Mouse (Mus musculus) frontal cortex, postnatal 36 days (tissue): ENCODE results near the gene Oprl1.

Experiments used
- DNase-seq, 2 experiments: peaks; one replicate each; pipeline ENCODE4 v3.0.0; 2022; ENCODE audit warnings: low spot score in 2 of 2

Oprl1 gene

DNA sequence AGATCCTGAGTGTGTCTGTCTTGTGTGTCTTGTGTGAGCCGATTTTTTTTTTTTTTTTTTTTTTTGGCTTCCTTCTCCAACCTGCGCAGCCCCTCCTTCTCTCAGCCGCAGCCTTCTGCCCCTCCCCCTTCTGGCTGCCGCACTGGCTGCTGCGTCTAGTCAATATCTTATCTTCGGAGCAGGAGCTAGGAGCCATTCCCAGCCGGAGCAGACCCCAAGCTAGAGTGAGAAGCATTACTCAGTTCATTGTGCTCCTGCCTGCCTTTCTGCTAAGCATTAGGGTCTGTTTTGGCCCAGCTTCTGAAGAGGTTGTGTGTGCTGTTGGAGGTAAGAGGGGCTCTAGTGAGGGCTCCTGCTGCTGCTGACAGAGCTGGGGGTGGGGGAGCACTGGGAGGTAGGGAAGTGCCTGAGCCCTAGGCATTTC, at the start of gene Oprl1:
Gene Oprl1 (plus strand): TSS at position 114 of the 424 bp plus-strand sequence.
- DNase-seq: peak; percentile 67 to 76

DNA sequence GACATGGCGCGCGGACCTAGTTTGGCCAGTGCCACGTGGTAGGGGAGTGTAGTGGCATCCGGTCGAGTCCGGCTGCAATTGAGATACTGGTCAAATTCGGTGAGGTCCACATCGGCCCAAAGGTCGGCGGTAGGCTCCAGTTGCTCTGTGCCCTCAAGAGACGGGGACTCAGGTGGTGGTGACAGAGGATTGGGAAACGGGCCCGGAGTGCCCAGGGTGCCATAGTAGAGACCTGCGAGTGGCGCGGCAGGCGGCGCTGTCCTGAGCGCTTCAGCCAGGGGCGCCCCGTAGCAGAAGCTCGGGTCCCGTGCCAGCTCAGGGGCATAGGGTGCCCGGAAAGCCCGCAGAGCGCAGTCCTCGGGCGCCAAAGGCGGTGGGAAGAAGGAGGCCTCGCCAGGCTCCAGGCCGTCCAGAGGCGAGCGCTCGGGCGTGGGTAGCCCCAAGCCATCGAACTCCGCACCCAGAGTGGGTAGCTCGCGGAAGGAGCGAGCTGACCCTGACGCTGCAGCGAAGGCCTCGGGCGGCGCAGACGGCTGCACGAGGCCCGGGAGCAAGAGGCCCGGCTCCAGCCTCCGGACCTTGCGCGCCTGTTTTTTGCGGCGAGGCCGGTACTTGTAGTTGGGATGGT, 44.4 kb upstream of the Oprl1 start:
- no peak for DNase-seq

DNA sequence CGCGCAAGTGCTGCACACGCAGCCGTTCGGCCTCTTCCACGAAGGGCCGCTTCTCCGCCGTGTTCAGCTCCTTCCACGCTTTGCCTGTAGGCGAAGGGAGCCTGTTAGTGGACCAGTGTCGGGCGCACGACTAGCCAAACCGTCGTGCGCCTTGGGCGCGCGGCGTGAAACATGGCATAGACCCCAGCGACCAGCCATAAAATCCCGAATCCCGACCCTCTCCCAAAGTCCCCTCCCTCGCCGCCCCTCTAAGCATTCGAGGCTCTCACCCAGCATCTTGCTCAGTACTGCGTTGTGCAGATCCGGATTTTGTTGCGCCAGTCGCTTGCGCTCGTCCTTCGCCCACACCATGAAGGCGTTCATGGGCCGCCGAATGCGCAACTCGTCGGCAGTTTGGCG, 43.9 kb upstream of the Oprl1 start:
- no peak for DNase-seq

DNA sequence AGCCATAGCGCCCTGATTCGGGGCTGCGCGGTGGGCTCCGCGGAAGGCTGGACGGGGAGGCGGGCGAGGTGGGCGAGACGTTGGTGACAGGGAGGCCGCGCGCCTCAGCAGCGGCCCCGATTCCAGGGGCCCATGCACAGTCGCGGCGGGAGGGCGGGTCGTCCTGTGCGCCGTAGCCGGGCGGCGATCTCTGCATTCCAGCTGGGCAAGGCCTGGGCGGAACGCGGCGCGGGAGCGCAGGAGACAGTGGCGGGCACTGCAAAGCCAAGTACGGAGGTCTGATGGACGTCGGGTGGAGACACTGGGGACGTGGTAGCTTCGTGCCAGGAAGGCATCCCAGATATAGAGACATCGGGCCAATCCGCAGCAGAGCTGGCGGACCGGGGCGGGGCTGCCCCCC, 43.5 kb upstream of the Oprl1 start, which contains the start of gene Sox18:
Gene Sox18 (minus strand): TSS at position 315 of the 400 bp plus-strand sequence.
- DNase-seq: no peak

DNA sequence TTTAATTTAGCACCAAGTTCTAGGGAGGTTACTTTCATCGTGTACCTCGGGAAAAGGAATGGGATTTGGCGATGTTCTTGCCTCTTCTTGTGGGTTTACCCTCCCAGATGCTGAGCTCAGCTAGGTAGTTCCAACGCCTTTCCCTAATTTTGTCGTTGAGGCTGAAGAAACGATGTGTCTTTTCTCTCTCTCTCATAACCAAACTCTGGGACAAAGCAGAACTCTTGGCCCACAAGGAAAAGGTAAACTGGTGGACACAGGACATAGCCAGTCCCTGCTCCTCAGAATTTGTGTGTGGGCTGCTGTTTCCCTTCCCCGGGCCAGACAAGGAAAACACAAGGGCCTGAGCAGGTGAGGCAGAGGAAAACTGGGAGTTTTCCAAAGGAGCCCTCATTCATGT, 42.8 kb upstream of the Oprl1 start:
- no peak for DNase-seq

DNA sequence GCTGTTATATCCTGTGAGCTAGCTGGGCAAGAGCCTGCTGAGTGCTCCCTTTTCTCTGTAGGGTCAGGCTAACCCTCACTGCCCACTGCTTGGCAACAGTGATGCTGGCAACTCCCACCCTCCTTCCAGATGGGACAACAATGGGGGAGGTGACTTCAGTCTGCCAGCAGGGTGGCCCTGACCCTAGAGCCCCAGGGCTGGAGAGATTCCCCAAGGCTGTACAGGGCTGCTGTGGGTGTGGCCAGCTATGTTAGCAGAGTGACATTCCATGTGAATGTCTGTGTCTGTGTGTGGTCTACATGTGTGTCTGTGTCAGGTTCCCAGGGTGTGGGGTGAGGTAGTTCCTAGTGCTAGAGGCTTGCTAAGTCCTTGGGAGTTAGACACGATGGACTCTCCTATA, 41.3 kb upstream of the Oprl1 start:
- no peak for DNase-seq

DNA sequence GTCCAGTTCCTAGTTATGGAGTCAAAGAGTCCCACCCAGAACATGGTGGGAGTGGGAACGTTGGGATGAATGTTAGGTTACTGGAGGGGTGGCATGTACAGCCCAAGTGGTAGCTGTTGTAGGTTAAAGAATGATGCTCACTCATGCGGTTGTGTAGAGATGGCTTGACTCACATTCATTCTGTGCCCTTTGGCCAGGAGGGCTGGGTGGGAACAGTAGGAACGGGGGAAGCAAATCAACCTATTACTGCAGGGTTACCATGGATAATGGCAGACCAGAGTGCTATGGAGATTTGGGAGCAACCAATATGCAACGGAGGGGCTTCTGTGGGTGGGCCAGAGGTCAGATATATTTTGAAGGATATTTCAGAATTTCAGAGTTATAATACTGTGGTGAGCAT, 39.9 kb upstream of the Oprl1 start:
- no peak for DNase-seq

DNA sequence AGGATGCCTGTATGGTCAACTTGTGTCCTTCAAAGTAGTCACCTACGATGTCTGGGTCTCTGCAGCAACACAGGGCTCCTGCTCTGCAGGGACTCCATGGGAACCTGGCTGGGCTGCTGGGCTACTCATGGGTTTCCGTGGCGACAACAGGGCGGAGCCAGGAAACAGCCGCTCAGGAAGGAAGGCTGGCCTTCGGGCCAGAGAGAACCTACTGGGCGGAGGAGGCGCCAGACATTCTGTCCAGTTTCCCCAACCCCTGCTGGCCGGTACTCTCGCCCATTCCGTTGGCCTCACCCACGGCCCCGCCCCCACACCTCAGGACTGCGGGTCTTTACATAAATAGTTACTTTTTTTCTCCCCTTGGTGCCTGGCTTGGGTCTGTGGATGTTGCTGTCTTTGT, 39.4 kb upstream of the Oprl1 start:
- DNase-seq: no peak

DNA sequence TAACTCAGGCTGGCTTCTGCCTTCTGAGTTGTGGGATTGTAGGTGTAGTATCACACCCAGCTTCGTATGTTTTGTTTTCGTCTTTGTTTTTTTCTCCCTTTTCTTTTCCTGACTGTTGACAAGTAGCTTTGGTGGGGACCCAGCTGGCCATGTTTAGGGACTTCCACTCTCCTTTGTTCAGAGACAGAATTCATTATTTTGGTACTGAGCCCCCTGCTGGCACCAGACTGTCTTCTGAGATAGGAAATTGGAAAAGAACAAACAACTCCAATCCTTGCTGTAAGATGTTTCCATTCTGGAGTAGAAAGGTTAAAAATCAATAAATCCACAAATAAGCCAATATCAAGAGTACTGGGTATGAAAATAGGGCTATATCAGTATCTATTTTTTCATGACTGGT, 38.4 kb upstream of the Oprl1 start:
- no peak for DNase-seq

DNA sequence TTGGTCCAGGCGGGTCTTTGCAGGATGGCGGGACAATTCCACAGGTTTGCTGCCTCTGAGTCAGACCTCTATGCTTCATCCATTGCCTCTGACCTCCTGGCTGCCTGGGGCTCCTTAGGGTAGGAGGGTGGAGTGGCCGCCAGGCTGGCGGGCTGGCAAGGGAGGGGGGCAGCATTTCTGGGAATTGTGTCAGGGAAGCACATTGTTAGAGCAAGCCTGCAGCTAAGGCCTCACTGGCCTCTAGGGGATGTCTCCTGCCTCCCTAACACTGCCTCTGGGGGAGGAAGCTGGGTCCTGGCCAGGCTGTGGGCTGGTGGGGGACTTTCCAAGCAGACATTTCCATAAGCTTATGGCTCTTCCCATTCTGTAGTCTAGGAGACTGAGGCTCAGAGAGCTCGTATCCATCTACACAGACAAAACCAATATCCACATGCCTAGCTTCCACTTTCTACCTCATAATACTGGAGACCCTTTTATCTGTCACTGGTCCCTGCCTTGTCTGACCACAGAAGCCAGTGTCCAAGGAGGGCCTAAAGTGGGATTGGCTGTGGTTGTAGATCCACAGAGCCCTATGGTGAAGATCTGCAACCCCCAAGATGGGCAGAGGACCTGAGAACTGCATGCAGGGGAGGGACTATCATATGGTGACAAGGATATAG, 37.6 kb upstream of the Oprl1 start:
- DNase-seq: no peak

DNA sequence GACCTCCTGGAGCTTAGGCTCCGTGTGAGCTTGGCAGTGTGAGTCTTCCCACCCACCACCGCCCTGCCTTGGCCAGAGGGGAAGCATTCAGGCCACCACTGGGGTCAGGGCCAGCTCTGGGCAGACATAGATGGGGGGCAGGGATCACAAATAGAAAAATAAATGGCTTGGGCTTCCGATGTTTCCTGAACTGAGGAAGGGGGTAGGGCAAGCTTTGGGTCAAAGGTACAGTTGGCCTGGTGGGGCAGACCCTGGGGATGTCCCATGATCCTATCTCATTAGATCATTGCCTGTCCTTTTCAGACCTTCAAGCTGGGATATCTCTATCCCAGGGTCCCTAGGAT, 37.1 kb upstream of the Oprl1 start:
- no peak for DNase-seq

DNA sequence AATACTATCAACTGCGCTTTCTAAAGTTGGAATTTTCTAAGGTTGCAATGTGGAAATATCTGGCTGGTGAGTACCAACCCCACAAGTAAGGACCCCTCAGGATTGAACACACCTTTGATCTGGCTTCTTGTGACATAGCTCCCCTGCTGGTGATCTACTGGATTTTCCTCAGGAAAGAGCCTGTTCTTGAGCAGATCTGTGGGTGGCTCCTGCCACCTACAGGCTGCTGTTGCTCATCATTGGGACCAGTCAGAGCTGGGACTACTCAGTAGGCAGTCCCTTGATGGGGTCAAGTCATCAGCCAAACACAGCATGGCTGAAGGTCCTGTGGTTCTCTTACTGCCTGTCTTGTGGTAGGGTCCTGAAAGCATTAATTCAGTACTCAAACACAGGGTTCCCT, 36.0 kb upstream of the Oprl1 start:
- peak in 1 of 2 experiments; percentile 87 for DNase-seq

DNA sequence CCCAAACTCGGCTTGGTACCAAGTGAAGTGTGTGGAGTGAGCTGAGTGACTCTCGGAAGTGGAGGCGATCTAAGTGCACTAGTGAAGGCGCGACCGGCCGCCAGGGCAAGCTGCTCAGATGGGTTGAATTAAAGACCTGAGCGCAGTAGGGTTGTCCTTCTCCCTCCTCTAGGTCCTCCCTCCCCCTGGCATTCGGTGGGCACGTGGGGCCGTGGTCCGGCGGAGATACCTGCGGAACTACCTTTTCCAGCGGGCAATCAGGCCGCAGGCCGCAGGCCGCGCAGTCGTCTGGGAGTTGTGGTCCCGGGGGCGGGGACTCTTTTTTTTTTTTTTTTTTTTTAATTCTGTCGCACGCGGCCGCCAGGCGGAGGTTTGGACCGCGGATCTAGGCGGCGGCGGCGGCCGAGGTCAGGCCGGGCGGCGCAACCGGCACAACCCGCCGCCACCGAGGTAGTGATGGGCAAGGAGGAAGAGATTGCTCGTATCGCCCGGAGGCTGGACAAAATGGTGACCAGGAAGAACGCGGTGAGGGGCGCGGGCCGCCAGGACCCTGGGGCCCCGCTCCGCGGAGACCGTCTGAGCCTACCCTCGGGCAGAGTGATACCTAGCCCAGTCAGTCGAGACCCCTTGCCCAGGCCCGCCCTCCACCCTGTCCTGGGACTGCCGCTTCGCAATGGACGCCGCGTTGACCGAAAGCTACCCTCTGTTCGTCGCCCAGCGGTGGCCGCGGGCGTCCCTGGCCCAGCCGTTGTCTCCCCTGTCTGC, 34.7 kb upstream of the Oprl1 start, which contains the start of gene Tcea2:
Gene Tcea2 (plus strand): TSS at position 360 of the 765 bp plus-strand sequence.
- DNase-seq: peak; percentile 71 to 76

DNA sequence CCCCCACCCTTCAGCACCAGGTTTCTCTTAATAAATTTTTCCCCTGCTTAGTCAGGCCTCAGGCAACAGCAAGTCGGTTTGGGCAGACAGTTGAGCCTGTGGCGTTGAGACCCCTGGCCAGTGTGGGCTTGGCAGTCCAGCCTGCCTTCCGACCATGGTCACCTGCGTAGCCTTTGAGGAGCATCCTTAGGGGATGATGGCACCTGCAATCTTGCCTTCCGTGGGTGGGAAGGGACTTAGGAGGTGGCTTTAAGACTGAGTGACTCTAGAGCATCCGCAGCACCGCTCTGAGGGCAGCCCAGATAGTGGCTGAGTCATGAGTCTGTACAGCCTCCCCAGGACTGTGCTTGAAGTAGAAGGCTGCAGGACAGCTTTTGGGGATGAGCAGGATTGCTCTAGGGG, 34.1 kb upstream of the Oprl1 start:
- DNase-seq: no peak

DNA sequence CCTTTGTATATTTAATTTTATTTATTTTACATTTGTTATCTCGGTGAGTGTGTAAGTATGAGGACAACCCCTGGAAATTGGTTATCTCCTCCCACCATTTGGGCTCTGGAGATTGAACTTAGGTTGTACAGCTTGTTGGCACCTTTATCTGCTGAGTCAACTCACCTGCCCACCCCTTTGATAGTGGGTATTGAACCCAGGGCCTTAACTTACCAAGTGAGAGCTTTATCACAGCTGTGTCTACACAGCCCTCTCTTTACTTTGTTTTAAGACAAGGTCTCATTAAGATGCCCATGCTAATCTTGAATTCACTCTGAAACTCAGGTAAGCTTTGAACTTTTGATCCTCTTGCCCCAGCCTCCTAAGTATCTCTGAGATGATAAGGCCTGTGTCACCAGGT, 32.8 kb upstream of the Oprl1 start:
- DNase-seq: no peak

DNA sequence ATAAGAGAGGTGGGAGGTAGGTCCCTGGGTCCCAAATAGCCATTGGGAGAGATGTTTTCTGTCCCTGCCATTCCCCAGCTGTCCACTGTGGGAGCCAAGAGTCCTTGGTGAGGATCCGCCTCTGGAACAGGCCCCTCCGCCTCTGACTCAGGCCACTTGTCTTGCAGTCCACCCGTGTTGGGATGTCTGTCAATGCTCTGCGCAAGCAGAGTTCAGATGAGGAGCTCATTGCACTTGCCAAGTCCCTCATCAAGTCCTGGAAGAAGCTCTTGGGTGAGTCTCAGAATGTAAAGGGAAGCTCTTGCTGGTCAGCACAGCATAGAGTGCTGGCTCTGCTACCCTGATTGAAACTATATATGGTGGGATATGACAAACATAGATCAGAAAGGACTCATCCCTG, 31.4 kb upstream of the Oprl1 start:
- no peak for DNase-seq

DNA sequence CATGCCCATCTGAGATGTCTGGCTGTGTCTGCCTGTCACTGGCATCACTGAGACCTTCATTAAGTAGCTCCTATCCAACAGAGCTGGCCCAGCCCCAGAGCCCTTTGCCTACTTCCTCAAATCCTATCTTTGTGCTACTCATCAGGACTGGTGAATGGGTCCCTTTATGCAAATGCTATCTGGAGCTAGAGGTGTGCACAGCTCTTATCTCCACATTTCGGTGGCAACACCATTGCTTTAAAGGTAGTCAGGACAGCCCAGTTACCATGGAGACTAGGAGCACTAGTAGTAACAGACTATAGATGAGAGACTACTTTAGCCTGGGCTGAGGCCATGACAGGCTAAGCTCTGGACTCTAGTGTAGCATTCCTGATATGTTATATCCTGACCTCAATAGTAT, 30.1 kb upstream of the Oprl1 start:
- no peak for DNase-seq

DNA sequence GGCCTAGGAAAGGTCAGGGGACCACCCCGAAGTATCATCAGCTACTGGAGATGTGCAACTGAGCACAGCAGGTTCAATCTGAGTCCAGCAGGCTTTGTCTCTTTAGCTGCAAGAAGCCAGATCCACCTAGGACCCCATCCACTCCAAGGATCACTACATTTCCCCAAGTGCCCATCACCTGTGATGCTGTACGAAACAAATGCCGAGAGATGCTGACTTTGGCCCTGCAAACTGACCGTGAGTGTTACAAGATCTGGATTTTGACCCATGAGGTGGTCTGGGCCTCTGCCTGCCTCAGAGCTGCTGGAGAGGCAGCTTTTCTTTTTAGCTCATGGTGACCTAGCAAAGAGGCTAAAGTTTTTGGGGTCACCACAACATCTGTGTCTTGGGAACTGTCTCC, 29.1 kb upstream of the Oprl1 start:
- no peak for DNase-seq

DNA sequence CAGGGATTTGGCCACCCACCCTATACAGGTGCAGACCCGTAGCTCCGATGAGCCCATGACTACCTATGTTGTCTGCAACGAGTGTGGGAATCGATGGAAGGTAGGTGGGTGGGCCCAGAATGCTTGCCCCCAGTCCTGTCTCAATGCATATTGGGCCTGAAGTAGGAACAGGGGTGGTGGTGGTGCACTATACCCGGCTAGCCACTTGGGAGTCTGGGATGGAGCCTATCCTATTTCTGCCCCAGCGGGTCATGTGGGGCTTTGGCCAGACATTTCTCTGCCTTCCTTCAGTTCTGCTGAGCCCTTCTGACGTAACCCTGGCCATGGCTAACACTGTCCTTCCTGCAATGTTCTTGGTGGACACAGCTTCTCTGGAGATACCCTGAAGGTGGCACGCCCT, 27.2 kb upstream of the Oprl1 start:
- DNase-seq: no peak

DNA sequence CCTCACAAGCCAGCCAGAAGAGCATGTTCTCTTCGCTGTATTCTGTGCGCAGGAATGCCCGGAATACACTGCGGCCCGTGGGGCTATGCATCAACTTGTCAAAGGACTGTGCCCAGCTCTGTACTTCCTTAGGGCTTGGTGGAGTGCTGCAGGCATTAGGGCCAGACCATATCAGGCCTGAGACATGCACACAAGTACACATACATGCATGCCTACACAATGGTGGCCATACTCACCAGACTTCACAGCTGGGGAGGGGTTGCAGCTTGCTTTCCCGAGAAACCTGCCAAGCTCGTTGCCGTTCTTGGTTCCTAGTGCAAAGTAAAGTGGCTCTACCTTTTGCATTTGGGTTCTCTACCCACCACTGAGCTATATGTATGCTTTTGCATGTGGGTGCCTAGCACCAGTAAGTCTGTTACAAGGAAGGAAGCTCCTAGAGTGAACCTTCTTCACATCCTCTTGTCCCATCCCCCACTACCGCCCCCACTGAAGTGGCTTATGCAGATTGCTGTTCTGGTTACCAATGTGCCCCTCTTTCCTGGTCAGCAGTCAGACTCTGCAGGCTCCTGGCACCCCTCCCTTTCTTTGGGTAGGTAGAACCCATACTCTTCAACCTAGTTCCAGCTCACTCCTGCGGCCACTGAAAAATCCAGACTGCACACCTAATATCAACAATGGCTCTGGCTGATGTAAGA, 25.2 kb upstream of the Oprl1 start:
- DNase-seq: no peak

DNA sequence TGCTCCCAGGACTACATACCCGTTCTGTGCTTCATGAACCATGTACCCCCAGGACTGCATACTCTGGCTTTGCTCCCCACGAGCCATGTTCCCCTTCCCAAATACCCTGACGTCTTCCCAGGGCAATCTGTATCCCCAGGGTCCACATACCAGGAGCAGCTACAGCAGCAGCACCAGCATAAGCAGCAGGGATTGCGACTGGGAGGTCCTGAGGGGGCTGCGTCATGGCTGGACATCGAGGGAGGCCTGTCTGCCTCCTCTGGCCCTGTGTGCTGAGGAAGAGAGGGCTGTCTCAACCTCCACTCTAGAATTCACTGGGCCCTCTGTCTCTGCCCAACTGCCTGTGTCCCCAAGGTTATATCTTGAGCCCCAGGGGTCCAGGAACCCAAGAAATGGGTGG, 23.7 kb upstream of the Oprl1 start:
- no peak for DNase-seq

DNA sequence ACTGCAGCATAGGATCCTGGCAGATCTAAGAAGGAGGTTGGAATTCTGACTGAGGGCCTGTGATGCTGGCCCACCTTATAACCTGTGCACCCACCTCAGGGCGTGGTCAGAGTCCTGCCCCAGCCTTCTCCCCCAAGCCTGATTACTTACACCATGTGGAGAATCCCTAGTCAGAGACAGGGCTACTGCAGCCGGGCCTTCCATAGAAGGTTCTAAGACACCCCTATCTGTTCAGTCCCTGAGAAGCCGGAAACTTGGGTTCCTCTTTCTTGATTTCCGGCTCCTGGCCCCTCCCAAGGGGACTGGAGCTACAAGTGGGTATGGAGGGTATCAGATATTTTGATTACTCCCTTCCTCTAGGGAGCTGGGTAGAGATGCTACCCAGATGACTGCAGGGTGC, 23.2 kb upstream of the Oprl1 start:
- DNase-seq: no peak
